Mouse (Mus musculus): ENCODE data around the gene Fsip1. TPM values are rescaled to one million over a fixed set of nuclear protein-coding genes. Genes with fewer than 3 reads are reported as not detected.
"Not testable (repeated sequence)": the region's sequence is repeated elsewhere in the genome, so short reads cannot be mapped to it uniquely, and the experiment has no call there.

Fsip1 gene
- total RNA-seq (2015), result not detected in 2 replicates
- 0.07 TPM in 1 of 2 replicates, not detected in the other for total RNA-seq (2017)

GRCm38 (mm10) chr2:118256621-118257053 is at the start of gene Fsip1:
Gene Fsip1, minus strand, starts transcription at chr2:118256966.
- ATAC-seq (ENCODE audit: poor library complexity, severe bottlenecking), result peak; percentile 97

DNA sequence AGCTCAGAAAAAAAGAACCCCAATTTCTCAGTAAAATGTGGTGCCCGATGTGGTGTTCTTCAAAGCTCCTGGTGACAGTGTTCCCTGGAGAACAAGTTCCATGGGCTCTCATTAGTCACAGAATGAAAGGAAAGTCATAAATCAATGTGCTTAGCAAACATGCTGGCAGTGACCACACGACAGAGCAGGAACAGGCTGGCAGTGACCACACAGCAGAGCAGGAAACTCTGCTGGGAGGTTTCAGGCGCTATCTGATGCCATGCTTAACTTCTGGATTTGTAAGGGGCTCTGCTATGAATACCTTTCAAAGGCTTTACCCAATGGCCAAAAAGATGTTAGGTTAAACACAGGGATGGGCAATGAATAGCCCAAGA is 49.7 kb upstream of the Fsip1 start:
- ATAC-seq (ENCODE audit: poor library complexity, severe bottlenecking), result no peak

GRCm38 (mm10) chr2:118305827-118306521 is 49.2 kb upstream of the Fsip1 start:
- no peak for ATAC-seq (ENCODE audit: poor library complexity, severe bottlenecking)

- no peak for ATAC-seq (ENCODE audit: poor library complexity, severe bottlenecking)
Observed at GRCm38 (mm10) chr2:118303456-118303855, 46.7 kb upstream of the Fsip1 start.

- no peak for ATAC-seq (ENCODE audit: poor library complexity, severe bottlenecking)
Observed at GRCm38 (mm10) chr2:118301656-118302055, 44.9 kb upstream of the Fsip1 start.

GRCm38 (mm10) chr2:118301041-118301545 is 44.3 kb upstream of the Fsip1 start:
- no peak for ATAC-seq (ENCODE audit: poor library complexity, severe bottlenecking)

- ATAC-seq (ENCODE audit: poor library complexity, severe bottlenecking), result no peak
Observed at GRCm38 (mm10) chr2:118299981-118300380, 43.2 kb upstream of the Fsip1 start.

DNA sequence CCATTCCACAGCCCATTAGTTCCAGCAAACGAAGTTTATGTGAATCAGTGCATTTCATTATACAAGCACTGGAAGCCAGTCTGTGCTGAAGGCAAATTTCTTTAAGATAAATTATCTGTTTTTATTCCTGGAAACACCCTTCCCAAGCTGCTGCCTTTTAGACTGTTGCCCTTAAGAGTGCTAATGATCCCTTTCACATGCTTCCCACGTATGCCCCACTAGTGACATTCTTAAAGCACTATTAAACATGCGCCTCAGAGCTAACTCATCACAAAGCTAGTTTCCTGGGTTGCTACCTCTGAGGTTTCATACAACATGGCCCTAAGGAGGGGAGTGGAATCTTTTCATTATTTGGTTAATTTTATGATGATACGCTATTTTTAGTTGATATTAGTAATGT is 41.8 kb upstream of the Fsip1 start:
- ATAC-seq (ENCODE audit: poor library complexity, severe bottlenecking), result no peak

DNA sequence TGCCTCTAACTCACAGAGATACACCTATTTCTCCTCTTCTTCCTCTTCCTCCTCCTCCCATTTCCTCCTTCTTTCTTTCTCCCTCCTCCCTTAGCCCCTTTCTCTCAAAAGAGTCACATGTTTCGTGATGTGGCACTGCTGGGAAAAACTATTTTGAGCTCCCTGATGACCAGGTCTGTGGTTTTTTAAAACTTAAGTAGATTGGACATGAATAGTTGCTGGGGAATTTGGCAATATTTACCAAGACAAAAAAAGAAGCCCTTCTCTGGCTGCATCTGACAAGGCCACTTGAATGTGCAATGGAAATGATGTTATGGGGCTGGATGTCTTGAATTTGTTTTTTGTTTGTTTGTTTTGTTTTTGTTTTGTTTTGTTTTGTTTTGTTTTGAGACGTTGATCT is 41.2 kb upstream of the Fsip1 start:
- ATAC-seq (ENCODE audit: poor library complexity, severe bottlenecking), result no peak

GRCm38 (mm10) chr2:118295505-118295904 is 38.7 kb upstream of the Fsip1 start:
- no peak for ATAC-seq (ENCODE audit: poor library complexity, severe bottlenecking)

- no peak for ATAC-seq (ENCODE audit: poor library complexity, severe bottlenecking)
Observed at GRCm38 (mm10) chr2:118293583-118293982, 36.8 kb upstream of the Fsip1 start.

DNA sequence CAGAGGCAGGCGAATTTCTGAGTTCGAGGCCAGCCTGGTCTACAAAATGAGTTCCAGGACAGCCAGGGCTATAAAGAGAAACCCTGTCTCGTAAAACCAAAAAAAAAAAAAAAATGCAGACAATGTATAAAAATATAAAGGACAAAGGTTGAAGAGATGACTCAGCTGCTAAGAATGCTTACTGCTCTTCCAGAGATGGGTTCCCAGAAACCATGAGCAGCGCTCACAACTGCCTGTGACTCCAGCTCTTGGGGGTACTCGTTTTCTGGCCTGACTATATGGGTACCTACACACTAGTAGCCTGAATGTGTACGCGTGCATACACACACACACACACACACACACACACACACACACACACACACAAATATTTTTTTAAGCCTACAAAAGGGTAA is 32.3 kb upstream of the Fsip1 start:
- ATAC-seq (ENCODE audit: poor library complexity, severe bottlenecking), result not testable (repeated sequence)

DNA sequence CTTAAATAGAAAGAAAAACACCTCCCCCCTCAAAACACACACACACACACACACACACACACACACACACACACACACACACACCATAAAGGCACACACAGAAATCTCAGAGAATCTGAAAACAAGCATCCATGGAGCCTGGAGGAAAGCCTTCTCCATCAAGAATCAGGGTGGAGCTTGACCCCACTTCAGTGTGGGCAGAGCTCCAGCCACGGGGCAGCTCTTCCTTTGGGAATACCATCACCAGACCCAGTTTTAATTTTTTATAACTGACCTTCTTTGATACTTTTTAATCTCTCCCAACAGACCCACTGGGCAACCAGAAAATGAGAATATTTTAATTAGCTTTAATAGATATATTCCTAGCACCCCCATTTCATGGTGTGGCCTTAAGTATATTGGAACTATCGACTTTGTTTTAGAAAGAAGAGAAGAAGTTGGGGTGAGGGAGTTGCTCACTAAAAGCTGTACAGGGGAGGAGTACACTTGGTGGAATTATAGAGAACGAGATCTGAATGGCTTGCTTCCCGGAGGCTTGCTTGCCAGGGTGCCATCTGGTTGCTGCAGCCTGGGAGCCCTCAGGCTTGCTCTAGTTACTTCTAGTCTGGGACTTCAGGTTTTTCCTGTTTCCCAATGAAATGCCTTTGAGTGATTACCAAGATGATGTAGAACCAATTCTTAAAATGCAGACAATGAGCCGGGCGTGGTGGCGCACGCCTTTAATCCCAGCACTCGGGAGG is 31.7 kb upstream of the Fsip1 start:
- no peak for ATAC-seq (ENCODE audit: poor library complexity, severe bottlenecking)

DNA sequence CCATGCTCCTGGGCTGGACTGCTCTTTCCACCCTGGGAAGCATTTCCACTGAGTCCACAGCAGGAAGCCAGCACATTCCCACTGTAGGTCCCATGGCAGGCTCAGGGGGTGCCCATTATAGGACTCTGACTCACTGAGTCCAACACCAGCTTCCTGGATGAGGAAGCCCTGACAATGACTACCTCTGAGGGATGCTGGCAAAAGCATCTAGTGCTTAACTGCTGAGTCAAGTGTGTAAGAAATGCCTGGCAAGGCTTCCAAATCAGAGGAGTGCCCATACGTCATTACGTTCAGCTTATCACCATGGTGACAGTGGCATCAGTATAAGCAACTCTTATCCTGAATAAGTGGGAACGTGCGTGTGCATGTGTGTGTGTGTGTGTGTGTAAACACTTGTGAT is 30.9 kb upstream of the Fsip1 start:
- no peak for ATAC-seq (ENCODE audit: poor library complexity, severe bottlenecking)

DNA sequence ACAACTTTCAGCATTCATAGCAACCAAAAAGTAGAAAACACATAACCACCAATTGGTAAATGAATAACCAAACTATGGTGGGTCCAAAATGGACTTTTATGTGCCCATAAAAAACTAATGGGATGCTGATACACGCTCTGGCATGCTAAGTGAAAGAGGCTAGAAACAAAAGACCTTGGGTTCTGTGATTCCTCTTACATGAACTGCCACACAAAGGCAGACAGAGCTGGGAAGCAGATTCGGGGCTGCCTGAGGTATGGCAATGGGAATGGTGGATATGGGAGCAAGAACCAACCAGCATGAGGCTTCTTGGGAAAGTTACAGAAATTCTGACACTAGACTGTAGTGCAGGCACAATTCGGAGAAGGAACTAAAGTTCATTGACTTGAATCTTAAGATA is 25.7 kb upstream of the Fsip1 start:
- no peak for ATAC-seq (ENCODE audit: poor library complexity, severe bottlenecking)

DNA sequence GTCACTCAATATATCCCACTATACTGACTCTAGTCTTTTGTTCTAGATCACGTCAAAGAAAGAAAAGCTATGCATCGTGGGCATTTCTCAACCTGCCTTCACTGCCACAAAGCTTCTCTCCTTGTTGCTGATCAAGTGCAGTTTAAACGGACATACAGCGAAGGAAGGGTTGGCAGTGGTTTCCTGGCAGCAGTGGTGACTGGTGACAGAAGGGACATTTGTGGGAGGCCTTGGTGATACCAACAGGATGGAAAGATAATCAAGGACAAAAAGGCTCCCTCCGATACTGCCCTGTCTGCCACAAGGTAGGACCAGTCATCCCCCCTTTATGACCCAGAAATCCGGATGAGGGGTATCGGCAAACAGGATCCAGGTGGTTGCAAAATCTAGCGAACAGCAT is 21.5 kb upstream of the Fsip1 start:
- ATAC-seq (ENCODE audit: poor library complexity, severe bottlenecking), result no peak

- ATAC-seq (ENCODE audit: poor library complexity, severe bottlenecking), result no peak
Observed at GRCm38 (mm10) chr2:118271606-118272005, 14.8 kb upstream of the Fsip1 start.

GRCm38 (mm10) chr2:118270213-118270612 is 13.4 kb upstream of the Fsip1 start:
- no peak for ATAC-seq (ENCODE audit: poor library complexity, severe bottlenecking)

GRCm38 (mm10) chr2:118263914-118264201 is 7.1 kb upstream of the Fsip1 start:
- ATAC-seq (ENCODE audit: poor library complexity, severe bottlenecking), result peak; percentile 48

GRCm38 (mm10) chr2:118263151-118263913 is 6.6 kb upstream of the Fsip1 start:
- ATAC-seq (ENCODE audit: poor library complexity, severe bottlenecking), result peak; percentile 50

GRCm38 (mm10) chr2:118262673-118263072 is 5.9 kb upstream of the Fsip1 start:
- no peak for ATAC-seq (ENCODE audit: poor library complexity, severe bottlenecking)

DNA sequence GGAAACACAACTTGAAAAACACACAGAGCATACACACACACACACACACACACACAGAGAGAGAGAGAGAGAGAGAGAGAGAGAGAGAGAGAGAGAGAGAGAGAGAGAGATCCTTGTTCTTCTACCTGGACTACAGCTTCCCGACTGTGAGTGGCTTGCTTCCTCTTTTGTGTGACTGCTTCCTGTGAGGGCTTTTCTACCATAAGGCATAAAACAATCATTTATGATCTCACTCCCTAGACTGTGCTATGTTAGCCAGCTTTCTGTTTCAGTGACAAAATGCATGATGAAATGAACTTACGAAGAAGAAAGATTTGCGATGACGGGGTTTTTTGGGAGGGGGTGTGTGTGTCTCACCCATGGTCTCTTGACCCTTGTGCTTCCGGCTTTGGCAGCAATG is 3.0 kb upstream of the Fsip1 start:
- peak; percentile 47 for ATAC-seq (ENCODE audit: poor library complexity, severe bottlenecking)

All from megakaryocyte, adult 5-6 weeks (primary cell).